Mouse (Mus musculus) thymus, adult 2 months (tissue): ENCODE measurements around the gene Trank1.

Source experiments
- CTCF ChIP-seq: fragments of 200-500 bp; IDR thresholded peaks from 2 replicates; pipeline ENCODE4 v1.5.1; 2012; ENCODE audit warnings: mild to moderate bottlenecking, control low read depth, low read length, moderate library complexity, borderline replicate concordance; ENCODE audit not compliant: control insufficient read depth, poor library complexity, insufficient read depth; ENCODE audit errors: extremely low read depth
- POLR2A ChIP-seq: fragments of 200-500 bp; IDR thresholded peaks from 2 replicates; pipeline ENCODE4 v1.6.1; 2012; ENCODE audit warnings: mild to moderate bottlenecking, low read length, control low read depth, moderate library complexity; ENCODE audit not compliant: control insufficient read depth, poor library complexity, insufficient read depth; ENCODE audit errors: extremely low read depth

DNA sequence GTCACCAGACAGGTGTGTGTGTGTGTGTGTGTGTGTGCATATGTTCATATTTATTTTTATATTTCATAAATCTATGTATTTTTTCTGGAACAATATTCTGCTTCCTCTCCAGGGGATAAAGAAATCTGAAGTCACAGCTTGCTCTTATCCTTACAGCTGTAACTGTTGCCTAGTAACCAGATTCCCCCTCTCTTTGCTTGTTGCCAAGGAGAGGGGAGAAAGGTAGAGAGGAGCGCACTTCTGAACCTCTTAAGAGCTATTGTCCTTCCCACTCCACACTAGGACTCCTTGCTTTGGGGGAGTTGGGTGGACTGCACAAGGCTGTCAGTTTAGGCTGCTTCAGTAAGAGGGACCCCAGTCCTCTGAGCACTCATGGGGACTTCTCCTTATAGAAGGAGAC is 40.1 kb downstream of the Trank1 start:
- TF ChIP-seq CTCF (no peak), POLR2A (no peak)
